Mouse (Mus musculus) left cerebral cortex, adult 11 months (tissue): Measurements from ENCODE around the gene Cdh12.

ENCODE experiments used
- DNase-seq: peaks from one replicate; pipeline ENCODE4 v3.0.0; 2022; ENCODE audit warnings: low spot score

The Cdh12 gene

GRCm38 (mm10) chr15:20696229-20696628 is 247.2 kb downstream of the Cdh12 start:
- DNase-seq = no peak

GRCm38 (mm10) chr15:20711859-20712258 is 262.8 kb downstream of the Cdh12 start:
- no peak for DNase-seq

GRCm38 (mm10) chr15:20772289-20772688 is 323.2 kb downstream of the Cdh12 start:
- DNase-seq = no peak

GRCm38 (mm10) chr15:20773423-20773822 is 324.4 kb downstream of the Cdh12 start:
- DNase-seq = no peak

GRCm38 (mm10) chr15:20796999-20797398 is 347.9 kb downstream of the Cdh12 start:
- no peak for DNase-seq

- DNase-seq = no peak
Measured at GRCm38 (mm10) chr15:20798541-20798940, 349.5 kb downstream of the Cdh12 start.

- no peak for DNase-seq
Measured at GRCm38 (mm10) chr15:20835887-20836286, 386.8 kb downstream of the Cdh12 start.

- DNase-seq = no peak
Measured at GRCm38 (mm10) chr15:20836991-20837390, 387.9 kb downstream of the Cdh12 start.

- DNase-seq = no peak
Measured at GRCm38 (mm10) chr15:20841479-20841878, 392.4 kb downstream of the Cdh12 start.

GRCm38 (mm10) chr15:20863076-20863475 is 414.0 kb downstream of the Cdh12 start:
- no peak for DNase-seq

- DNase-seq = no peak
Measured at GRCm38 (mm10) chr15:20872518-20872917, 423.5 kb downstream of the Cdh12 start.

- DNase-seq = no peak
Measured at GRCm38 (mm10) chr15:20876993-20877392, 427.9 kb downstream of the Cdh12 start.

GRCm38 (mm10) chr15:20893471-20893870 is 444.4 kb downstream of the Cdh12 start:
- no peak for DNase-seq

- DNase-seq = no peak
Measured at GRCm38 (mm10) chr15:20902568-20902967, 453.5 kb downstream of the Cdh12 start.

- no peak for DNase-seq
Measured at GRCm38 (mm10) chr15:20928221-20928620, 479.2 kb downstream of the Cdh12 start.

GRCm38 (mm10) chr15:20944000-20944399 is 494.9 kb downstream of the Cdh12 start:
- no peak for DNase-seq

- DNase-seq = no peak
Measured at GRCm38 (mm10) chr15:20967463-20967862, 518.4 kb downstream of the Cdh12 start.

- no peak for DNase-seq
Measured at GRCm38 (mm10) chr15:20971041-20971440, 522.0 kb downstream of the Cdh12 start.

GRCm38 (mm10) chr15:21000541-21000940 is 551.5 kb downstream of the Cdh12 start:
- no peak for DNase-seq

GRCm38 (mm10) chr15:21007931-21008330 is 558.9 kb downstream of the Cdh12 start:
- no peak for DNase-seq

- no peak for DNase-seq
Measured at GRCm38 (mm10) chr15:21008487-21008886, 559.4 kb downstream of the Cdh12 start.

GRCm38 (mm10) chr15:21008969-21009368 is 559.9 kb downstream of the Cdh12 start:
- no peak for DNase-seq

GRCm38 (mm10) chr15:21063683-21064082 is 614.6 kb downstream of the Cdh12 start:
- no peak for DNase-seq

GRCm38 (mm10) chr15:21069264-21069663 is 620.2 kb downstream of the Cdh12 start:
- DNase-seq = no peak

GRCm38 (mm10) chr15:21092824-21093223 is 643.8 kb downstream of the Cdh12 start:
- DNase-seq = no peak
